Mouse (Mus musculus) neural tube, embryonic 11.5 days (tissue): ENCODE data around the gene 1700021F05Rik. TPM values are rescaled to one million over a fixed set of nuclear protein-coding genes. Genes with fewer than 3 reads are reported as not detected.
A peak's percentile ranks its signal among the peaks of the same experiment; 100 is the strongest.

ENCODE experiments used
- ATAC-seq: fragments of 200-750 bp; cut with Nextera tagmentation; 2 replicates; pipeline ENCODE4 v1.8.0; 2017; ENCODE audit warnings: moderate number of reproducible peaks, mild to moderate bottlenecking, moderate TSS enrichment, moderate library complexity; ENCODE audit not compliant: insufficient read depth, low FRiP score, low TSS enrichment
- DNase-seq: peaks from one replicate; pipeline ENCODE4 v3.0.0-alpha.2; 2015; ENCODE audit warnings: low spot score
- H3K27ac ChIP-seq: fragments of 300-500 bp; sonication (generic); 2 replicates; pipeline ENCODE4 v1.5.1; 2014; ENCODE audit warnings: low read depth, mild to moderate bottlenecking, low read length
- H3K27me3 ChIP-seq: fragments of 300-500 bp; sonication (generic); 2 replicates; pipeline ENCODE4 v1.6.1; 2014; ENCODE audit warnings: mild to moderate bottlenecking, low read length, mixed read lengths; ENCODE audit not compliant: control insufficient read depth, insufficient read depth
- H3K36me3 ChIP-seq: fragments of 300-500 bp; sonication (generic); 2 replicates; pipeline ENCODE4 v1.6.1; 2014; ENCODE audit warnings: mild to moderate bottlenecking, low read length, moderate library complexity, mixed read lengths; ENCODE audit not compliant: control insufficient read depth, insufficient read depth
- H3K4me1 ChIP-seq: fragments of 300-500 bp; sonication (generic); 2 replicates; pipeline ENCODE4 v1.6.1; 2014; ENCODE audit warnings: low read length, mixed read lengths; ENCODE audit not compliant: control insufficient read depth, insufficient read depth
- H3K4me2 ChIP-seq: fragments of 300-500 bp; sonication (generic); 2 replicates; pipeline ENCODE4 v1.6.1; 2014; ENCODE audit warnings: low read depth, mild to moderate bottlenecking, moderate library complexity
- H3K4me3 ChIP-seq: fragments of 300-500 bp; sonication (generic); 2 replicates; pipeline ENCODE4 v1.5.1; 2014; ENCODE audit warnings: low read depth, low read length
- H3K9ac ChIP-seq: fragments of 300-500 bp; sonication (generic); 2 replicates; pipeline ENCODE4 v1.6.1; 2014; ENCODE audit warnings: mild to moderate bottlenecking, low read length
- H3K9me3 ChIP-seq: fragments of 300-500 bp; sonication (generic); 2 replicates; pipeline ENCODE4 v1.6.1; 2016; ENCODE audit warnings: low read length; ENCODE audit not compliant: control insufficient read depth
- WGBS: fragments of 180-500 bp; shearing (Covaris S2); extraction: QIAGEN DNeasy Blood & Tissue Kit; methylation state at CpG from one replicate; pipeline ENCODE4 v1.1.7; 2014; 5-methylcytosine and 5-hydroxymethylcytosine counted together
- polyA plus RNA-seq: library from polyadenylated mRNA; unstranded; fragments of >200 nt; fragmentation: Nextera tagmentation; extraction: Ambion mirVana; gene quantifications from 2 replicates; pipeline ENCODE4 v1.2.1, GENCODE M21; 2014

The 1700021F05Rik gene
- polyA plus RNA-seq = 59.8 and 63.0 TPM in 2 replicates

GRCm38 (mm10) chr10:43540442-43541152, at the start of gene 1700021F05Rik:
TSS of gene 1700021F05Rik (minus strand) at chr10:43540994.
- ATAC-seq (peak; percentile 99), DNase-seq (peak; percentile 95)
- 0% methylated on average over 32 of the region's 56 CpGs for WGBS
- H3K9me3 ChIP-seq = no peaks in the 10 kb centered on the region
- H3K27ac ChIP-seq = no peak within 1 kb of the TSS
- H3K4me1 ChIP-seq = peaks cover 3% of the 10 kb centered on the region; the same call in 1 of the 2 replicates
- H3K4me3 ChIP-seq = peak within 1 kb of the TSS; percentile 86
- no peaks in the 10 kb centered on the region for H3K36me3 ChIP-seq
- H3K9ac ChIP-seq = peak within 1 kb of the TSS; percentile 84
- H3K4me2 ChIP-seq = peak within 1 kb of the TSS; percentile 41
- no peaks in the 10 kb centered on the region for H3K27me3 ChIP-seq

GRCm38 (mm10) chr10:43588470-43589177, 47.8 kb upstream of the 1700021F05Rik start:
- ATAC-seq = no peak
- 73% methylated on average over 8 of the region's 8 CpGs for WGBS
- H3K9ac ChIP-seq = no peak overlapping the region

GRCm38 (mm10) chr10:43584538-43584937, 43.7 kb upstream of the 1700021F05Rik start:
- WGBS = 86% methylated on average over 4 of the region's 4 CpGs
- Histone ChIP-seq H3K4me1 (no peaks in the 10 kb centered on the region), H3K4me2 (no peak overlapping the region), H3K4me3 (no peak overlapping the region), H3K9me3 (no peaks in the 10 kb centered on the region), H3K27me3 (no peaks in the 10 kb centered on the region), H3K27ac (no peak overlapping the region), H3K9ac (no peak overlapping the region), H3K36me3 (peaks cover 7% of the 10 kb centered on the region)
- ATAC-seq (no peak), DNase-seq (no peak)

More at GRCm38 (mm10) chr10:43588470-43589177, 47.8 kb upstream of the 1700021F05Rik start:
- H3K27me3 ChIP-seq = no peaks in the 10 kb centered on the region
- no peaks in the 10 kb centered on the region for H3K9me3 ChIP-seq
- DNase-seq = no peak
- H3K36me3 ChIP-seq = peaks cover 5% of the 10 kb centered on the region
- H3K4me3 ChIP-seq = no peak overlapping the region
- no peak overlapping the region for H3K4me2 ChIP-seq
- H3K27ac ChIP-seq = no peak overlapping the region
- H3K4me1 ChIP-seq = no peaks in the 10 kb centered on the region

GRCm38 (mm10) chr10:43581260-43581659, 40.5 kb upstream of the 1700021F05Rik start:
- DNase-seq (peak; percentile 17), ATAC-seq (no peak)
- Histone ChIP-seq H3K36me3 (peaks cover 7% of the 10 kb centered on the region), H3K4me1 (peaks cover 4% of the 10 kb centered on the region; the same call in 1 of the 2 replicates), H3K27ac (peak overlapping the region; percentile 99), H3K9ac (peak overlapping the region; percentile 98), H3K4me2 (peak overlapping the region; percentile 85), H3K4me3 (peak overlapping the region; percentile 88), H3K27me3 (no peaks in the 10 kb centered on the region), H3K9me3 (no peaks in the 10 kb centered on the region)
- 70% methylated on average over 3 of the region's 3 CpGs for WGBS

DNA sequence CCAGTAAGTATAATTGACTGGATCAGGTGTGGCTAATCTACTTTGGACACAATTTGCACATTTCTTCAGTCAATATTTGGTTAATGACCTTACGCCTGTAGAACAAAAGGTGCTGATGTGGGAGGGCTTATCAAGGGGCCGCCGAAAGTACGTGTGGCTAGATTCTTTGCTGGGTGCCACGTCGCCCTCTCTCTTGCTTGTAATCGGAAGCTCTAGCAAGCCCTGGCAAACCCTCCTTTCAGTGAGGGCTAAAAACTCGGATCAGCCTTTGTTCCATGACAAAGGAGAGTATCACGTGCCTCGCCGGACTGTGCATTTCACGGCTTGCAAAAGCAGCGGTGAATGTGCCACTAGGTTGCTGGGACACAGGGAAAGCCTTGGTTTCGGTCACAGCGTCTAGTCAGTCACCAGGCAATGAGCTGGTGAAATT, 39.9 kb upstream of the 1700021F05Rik start:
- H3K4me1 ChIP-seq = peaks cover 4% of the 10 kb centered on the region; the same call in 1 of the 2 replicates
- ATAC-seq (peak; percentile 29), DNase-seq (peak; percentile 86)
- no peaks in the 10 kb centered on the region for H3K9me3 ChIP-seq
- peak overlapping the region; percentile 88 for H3K4me3 ChIP-seq
- H3K27me3 ChIP-seq = no peaks in the 10 kb centered on the region
- H3K36me3 ChIP-seq = peaks cover 7% of the 10 kb centered on the region
- under 1% methylated on average over 15 of the region's 15 CpGs for WGBS
- H3K9ac ChIP-seq = peak overlapping the region; percentile 98
- peak overlapping the region; percentile 85 for H3K4me2 ChIP-seq
- peak overlapping the region; percentile 99 for H3K27ac ChIP-seq

DNA sequence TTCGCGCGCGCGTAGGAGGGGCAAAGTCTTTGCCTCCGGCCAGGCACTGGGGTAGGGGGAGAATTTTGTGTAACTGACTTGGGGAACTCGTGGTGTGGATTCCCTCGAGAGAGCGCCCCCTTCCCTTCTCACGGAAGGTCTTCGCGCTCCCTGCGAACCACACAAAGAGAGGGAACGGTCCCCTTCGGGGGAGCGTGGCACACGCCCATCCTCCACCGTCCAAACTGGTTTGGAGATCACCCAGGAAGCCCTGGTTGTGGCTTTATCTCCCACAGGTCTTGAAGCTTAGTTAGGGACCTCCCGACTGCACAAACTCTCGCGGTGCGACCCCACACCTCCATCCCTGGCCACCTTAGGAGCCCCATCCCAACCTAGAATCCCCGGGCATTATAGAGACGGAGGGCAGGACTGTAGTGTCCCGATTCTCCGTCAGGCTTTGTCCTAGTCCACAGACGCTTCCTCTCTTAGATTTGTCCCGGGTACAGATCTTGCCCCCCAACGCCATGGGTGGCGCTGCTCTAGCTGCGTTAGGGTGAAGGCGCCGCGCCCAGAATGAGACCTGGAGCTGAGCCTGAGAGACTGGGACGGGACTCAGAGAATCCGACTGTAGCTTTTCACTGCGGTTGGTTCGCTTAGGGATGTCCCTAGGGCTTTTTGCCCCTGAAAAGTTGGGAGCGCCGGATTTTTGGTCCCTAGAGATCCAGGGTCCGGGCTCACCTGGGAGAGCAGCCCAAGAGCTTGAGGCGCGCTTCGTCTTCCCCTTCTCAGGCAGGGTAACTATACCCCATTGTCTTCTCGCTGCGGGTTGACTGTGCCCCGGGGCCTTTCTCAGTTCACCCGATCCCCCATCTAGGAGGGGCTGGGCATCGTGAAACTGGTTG, 38.8 kb upstream of the 1700021F05Rik start:
- under 1% methylated on average over 49 of the region's 49 CpGs for WGBS
- Histone ChIP-seq H3K9me3 (no peaks in the 10 kb centered on the region), H3K27ac (peak overlapping the region; percentile 99), H3K4me3 (peak overlapping the region; percentile 88), H3K36me3 (peaks cover 6% of the 10 kb centered on the region), H3K9ac (peak overlapping the region; percentile 98), H3K4me1 (peaks cover 4% of the 10 kb centered on the region; the same call in 1 of the 2 replicates), H3K4me2 (peak overlapping the region; percentile 85), H3K27me3 (no peaks in the 10 kb centered on the region)
- DNase-seq (peak; percentile 78), ATAC-seq (peak; percentile 20)

GRCm38 (mm10) chr10:43578754-43579380, 38.1 kb upstream of the 1700021F05Rik start:
- DNase-seq (peak; percentile 90), ATAC-seq (peak; percentile 85)
- Histone ChIP-seq H3K4me3 (peak overlapping the region; percentile 88), H3K9ac (peak overlapping the region; percentile 98), H3K36me3 (peaks cover 3% of the 10 kb centered on the region; the same call in 1 of the 2 replicates), H3K4me2 (peak overlapping the region; percentile 85), H3K4me1 (peaks cover 4% of the 10 kb centered on the region; the same call in 1 of the 2 replicates), H3K27me3 (no peaks in the 10 kb centered on the region), H3K9me3 (no peaks in the 10 kb centered on the region), H3K27ac (peak overlapping the region; percentile 99)
- 0% methylated on average over 48 of the region's 65 CpGs for WGBS

GRCm38 (mm10) chr10:43578366-43578753, 37.6 kb upstream of the 1700021F05Rik start:
- H3K27me3 ChIP-seq = no peaks in the 10 kb centered on the region
- peak overlapping the region; percentile 99 for H3K27ac ChIP-seq
- H3K4me1 ChIP-seq = peaks cover 4% of the 10 kb centered on the region; the same call in 1 of the 2 replicates
- H3K4me2 ChIP-seq = peak overlapping the region; percentile 85
- H3K9ac ChIP-seq = peak overlapping the region; percentile 98
- whole genome bisulfite sequencing = 0% methylated on average over 32 of the region's 32 CpGs
- H3K4me3 ChIP-seq = peak overlapping the region; percentile 88
- ATAC-seq (peak; percentile 58), DNase-seq (peak; percentile 84)
- 0 out of 2 replicates have a peak, but pooled peaks cover 2% of the 10 kb centered on the region for H3K36me3 ChIP-seq
- H3K9me3 ChIP-seq = no peaks in the 10 kb centered on the region
